Mouse (Mus musculus) ES-Bruce4 (cell line): ENCODE data around the gene Ankrd65.

Experiments
- CTCF ChIP-seq: IDR thresholded peaks from one replicate; pipeline ENCODE4 v1.8.1; 2011; ENCODE audit warnings: low read depth, low read length
- EP300 ChIP-seq: IDR thresholded peaks from 2 replicates; pipeline ENCODE4 v1.6.1; 2011; ENCODE audit warnings: low read depth, low read length; ENCODE audit not compliant: insufficient read depth

GRCm38 (mm10) chr4:155788300-155788699 is 1.9 kb upstream of the Ankrd65 start:
- TF ChIP-seq CTCF (no peak), EP300 (no peak)
